Mouse (Mus musculus) forebrain, postnatal 0 days (tissue): ENCODE measurements at regions not wholly inside any gene's neighbourhood (a gene's known extent, or its start where the extent isn't known, plus 50 kb on each side); places are given as distances from the start of the nearest gene placed in this dataset.

Experiments used
- ATAC-seq: fragments of 200-750 bp; cut with Nextera tagmentation; 2 replicates; pipeline ENCODE4 v1.8.0; 2017; ENCODE audit warnings: mild to moderate bottlenecking, moderate library complexity
- DNase-seq: peaks from one replicate; pipeline ENCODE4 v3.0.0-alpha.2; 2015
- H3K27ac ChIP-seq: fragments of 300-500 bp; sonication (generic); 2 replicates; pipeline ENCODE4 v1.5.1; 2014; ENCODE audit warnings: low read depth, mild to moderate bottlenecking, antibody characterized with exemption, low read length, moderate library complexity, mixed read lengths
- H3K27me3 ChIP-seq: fragments of 300-500 bp; sonication (generic); 2 replicates; pipeline ENCODE4 v1.6.1; 2014; ENCODE audit warnings: mild to moderate bottlenecking, low read length, mixed read lengths; ENCODE audit not compliant: insufficient read depth
- H3K36me3 ChIP-seq: fragments of 300-500 bp; sonication (generic); 2 replicates; pipeline ENCODE4 v1.6.1; 2014; ENCODE audit warnings: mild to moderate bottlenecking, moderate library complexity; ENCODE audit not compliant: insufficient read depth
- H3K4me1 ChIP-seq: fragments of 300-500 bp; sonication (generic); 2 replicates; pipeline ENCODE4 v1.6.1; 2014; ENCODE audit warnings: antibody characterized with exemption; ENCODE audit not compliant: insufficient read depth
- H3K4me2 ChIP-seq: fragments of 300-500 bp; sonication (generic); 2 replicates; pipeline ENCODE4 v1.6.1; 2014; ENCODE audit warnings: low read depth, mild to moderate bottlenecking, moderate library complexity
- H3K4me3 ChIP-seq: fragments of 300-500 bp; sonication (generic); 2 replicates; pipeline ENCODE4 v1.5.1; 2014; ENCODE audit warnings: low read depth, low read length, mixed read lengths
- H3K9ac ChIP-seq: fragments of 300-500 bp; sonication (generic); 2 replicates; pipeline ENCODE4 v1.6.1; 2014; ENCODE audit warnings: mild to moderate bottlenecking
- H3K9me3 ChIP-seq: fragments of 300-500 bp; sonication (generic); 2 replicates; pipeline ENCODE4 v1.6.1; 2016; ENCODE audit warnings: low read length
- CTCF ChIP-seq: sonication (generic); IDR thresholded peaks from 2 replicates; pipeline ENCODE4 v1.5.1; 2016; ENCODE audit warnings: antibody characterized with exemption, control low read depth, low read depth
- WGBS: fragments of 180-500 bp; shearing (Covaris S2); extraction: QIAGEN DNeasy Blood & Tissue Kit; methylation state at CpG from one replicate; pipeline ENCODE4 v1.1.7; 2014; 5-methylcytosine and 5-hydroxymethylcytosine counted together

- no peak overlapping the region for H3K27ac ChIP-seq
- no peak overlapping the region for H3K4me2 ChIP-seq
- no peak for ATAC-seq
- peak; percentile 84 for DNase-seq
- H3K9me3 ChIP-seq: no peaks in the 10 kb centered on the region
- no peaks in the 10 kb centered on the region for H3K4me1 ChIP-seq
- peak; percentile 78 for TF ChIP-seq CTCF
- H3K4me3 ChIP-seq: no peak overlapping the region
- 18% methylated on average over 3 of the region's 3 CpGs for WGBS
- H3K27me3 ChIP-seq: no peaks in the 10 kb centered on the region
- H3K9ac ChIP-seq: no peak overlapping the region
- no peaks in the 10 kb centered on the region for H3K36me3 ChIP-seq
Measured at GRCm38 (mm10) chr16:53266116-53266515, 812.2 kb upstream of the Alcam start.

- ATAC-seq (no peak), DNase-seq (no peak)
- WGBS: 86% methylated on average over 1 of the region's 1 CpGs
- no peak overlapping the region for H3K9ac ChIP-seq
- no peaks in the 10 kb centered on the region for H3K27me3 ChIP-seq
- no peak overlapping the region for H3K4me2 ChIP-seq
- no peaks in the 10 kb centered on the region for H3K4me1 ChIP-seq
- H3K4me3 ChIP-seq: no peak overlapping the region
- TF ChIP-seq CTCF: 0 out of 2 replicates have a peak, but pooled peaks have one; percentile 4
- H3K36me3 ChIP-seq: no peaks in the 10 kb centered on the region
- no peak overlapping the region for H3K27ac ChIP-seq
- no peaks in the 10 kb centered on the region for H3K9me3 ChIP-seq
Measured at GRCm38 (mm10) chr16:53245365-53245764, 791.5 kb upstream of the Alcam start.

GRCm38 (mm10) chr16:53242126-53242537 is 788.3 kb upstream of the Alcam start:
- no peak for ATAC-seq
- H3K9me3 ChIP-seq: no peaks in the 10 kb centered on the region
- no peaks in the 10 kb centered on the region for H3K27me3 ChIP-seq
- no peak overlapping the region for H3K27ac ChIP-seq
- no peaks in the 10 kb centered on the region for H3K4me1 ChIP-seq
- TF ChIP-seq CTCF: no peak
- DNase-seq: no peak
- H3K4me3 ChIP-seq: no peak overlapping the region
- 84% methylated on average over 3 of the region's 3 CpGs for WGBS
- no peak overlapping the region for H3K9ac ChIP-seq
- no peak overlapping the region for H3K4me2 ChIP-seq
- H3K36me3 ChIP-seq: no peaks in the 10 kb centered on the region

- DNase-seq: no peak
- Histone ChIP-seq H3K4me1 (no peaks in the 10 kb centered on the region), H3K36me3 (no peaks in the 10 kb centered on the region), H3K27ac (no peak overlapping the region), H3K9me3 (no peaks in the 10 kb centered on the region), H3K27me3 (no peaks in the 10 kb centered on the region), H3K4me2 (no peak overlapping the region), H3K9ac (no peak overlapping the region), H3K4me3 (no peak overlapping the region)
- ATAC-seq: no peak
- TF ChIP-seq CTCF: no peak
- WGBS: 81% methylated on average over 4 of the region's 4 CpGs
Measured at GRCm38 (mm10) chr16:53218886-53219285, 765.0 kb upstream of the Alcam start.

- WGBS: 23% methylated on average over 1 of the region's 1 CpGs
- no peaks in the 10 kb centered on the region for H3K27me3 ChIP-seq
- no peak overlapping the region for H3K4me2 ChIP-seq
- no peak overlapping the region for H3K27ac ChIP-seq
- no peak overlapping the region for H3K9ac ChIP-seq
- no peak for TF ChIP-seq CTCF
- H3K36me3 ChIP-seq: no peaks in the 10 kb centered on the region
- H3K9me3 ChIP-seq: no peaks in the 10 kb centered on the region
- H3K4me1 ChIP-seq: no peaks in the 10 kb centered on the region
- no peak overlapping the region for H3K4me3 ChIP-seq
- no peak for ATAC-seq
- DNase-seq: no peak
Measured at GRCm38 (mm10) chr16:53201449-53201848, 747.6 kb upstream of the Alcam start.

- Histone ChIP-seq H3K27me3 (no peaks in the 10 kb centered on the region), H3K9me3 (no peaks in the 10 kb centered on the region), H3K4me1 (no peaks in the 10 kb centered on the region), H3K4me3 (no peak overlapping the region), H3K36me3 (no peaks in the 10 kb centered on the region), H3K9ac (no peak overlapping the region), H3K4me2 (no peak overlapping the region), H3K27ac (no peak overlapping the region)
- 72% methylated on average over 3 of the region's 3 CpGs for WGBS
- no peak for TF ChIP-seq CTCF
- ATAC-seq (no peak), DNase-seq (no peak)
Measured at GRCm38 (mm10) chr16:53186444-53186843, 732.6 kb upstream of the Alcam start.

GRCm38 (mm10) chr16:53156352-53156751 is 702.5 kb upstream of the Alcam start:
- no peak for ATAC-seq
- H3K9me3 ChIP-seq: no peaks in the 10 kb centered on the region

GRCm38 (mm10) chr16:53130677-53131076 is 676.8 kb upstream of the Alcam start:
- TF ChIP-seq CTCF: no peak
- DNase-seq (no peak), ATAC-seq (no peak)
- 92% methylated on average over 2 of the region's 2 CpGs for WGBS
- H3K4me1 ChIP-seq: no peaks in the 10 kb centered on the region
- H3K4me3 ChIP-seq: no peak overlapping the region
- no peak overlapping the region for H3K9ac ChIP-seq
- H3K27me3 ChIP-seq: no peaks in the 10 kb centered on the region
- no peaks in the 10 kb centered on the region for H3K9me3 ChIP-seq
- no peaks in the 10 kb centered on the region for H3K36me3 ChIP-seq
- H3K27ac ChIP-seq: no peak overlapping the region
- H3K4me2 ChIP-seq: no peak overlapping the region

More at GRCm38 (mm10) chr16:53156352-53156751, 702.5 kb upstream of the Alcam start:
- no peak overlapping the region for H3K27ac ChIP-seq
- no peaks in the 10 kb centered on the region for H3K36me3 ChIP-seq
- H3K9ac ChIP-seq: no peak overlapping the region
- H3K27me3 ChIP-seq: no peaks in the 10 kb centered on the region
- H3K4me2 ChIP-seq: no peak overlapping the region
- no peak for TF ChIP-seq CTCF
- no peak overlapping the region for H3K4me3 ChIP-seq
- no peaks in the 10 kb centered on the region for H3K4me1 ChIP-seq
- no peak for DNase-seq
